Mouse (Mus musculus) frontal cortex, postnatal 36 days (tissue): ENCODE measurements around the gene Foxd4.

ENCODE experiments used
- DNase-seq, 2 experiments: peaks; one replicate each; pipeline ENCODE4 v3.0.0; 2022; ENCODE audit warnings: low spot score in 2 of 2

Gene Foxd4

GRCm38 (mm10) chr19:24900581-24901220 is at the start of gene Foxd4:
Gene Foxd4, minus strand, starts transcription at chr19:24901197.
- no peak for DNase-seq

- no peak for DNase-seq
Measured at GRCm38 (mm10) chr19:24945521-24946262, 44.7 kb upstream of the Foxd4 start.

DNA sequence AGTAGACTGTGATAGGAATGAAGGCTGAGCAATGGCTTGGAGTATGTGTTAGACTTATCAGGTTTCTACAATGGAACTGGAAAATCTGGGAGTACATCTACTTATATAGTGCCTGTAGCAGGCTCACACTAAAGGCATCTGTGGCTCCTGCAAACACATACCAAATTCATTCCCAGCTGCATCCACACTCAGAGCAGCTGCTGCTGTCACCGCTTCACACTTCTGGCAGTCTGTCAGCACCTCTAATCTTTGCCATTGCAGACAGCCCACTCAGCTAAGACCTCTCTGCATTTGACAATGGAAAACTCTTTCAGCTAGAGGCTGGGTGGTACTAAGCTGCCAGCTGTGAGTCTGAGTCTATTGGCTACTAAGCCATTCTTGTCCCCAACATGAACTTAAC is 36.1 kb upstream of the Foxd4 start:
- peak in 1 of 2 experiments; percentile 7 for DNase-seq

DNA sequence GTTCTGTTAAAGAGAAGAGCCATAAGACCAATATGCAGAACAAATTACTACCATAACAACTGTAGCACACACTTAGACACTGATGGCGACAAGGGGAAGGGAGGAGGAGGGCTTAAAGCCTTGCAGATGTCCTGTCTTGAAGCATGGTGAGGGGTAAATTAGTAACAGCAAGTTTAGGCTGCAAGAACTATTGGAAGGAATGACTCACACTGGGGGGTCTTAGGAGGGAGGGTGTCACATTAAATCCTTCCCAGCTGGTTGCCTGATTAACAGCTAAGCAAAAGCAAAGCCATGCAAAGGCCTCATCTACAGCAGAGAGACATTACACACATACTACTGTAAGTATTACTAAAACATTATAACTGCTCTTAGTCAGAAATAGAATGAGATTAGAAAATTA is 28.0 kb upstream of the Foxd4 start:
- DNase-seq = no peak

- no peak for DNase-seq
Measured at GRCm38 (mm10) chr19:24920866-24921265, 19.9 kb upstream of the Foxd4 start.

GRCm38 (mm10) chr19:24908385-24909155 is 7.6 kb upstream of the Foxd4 start:
- no peak for DNase-seq

GRCm38 (mm10) chr19:24907655-24908054 is 6.7 kb upstream of the Foxd4 start:
- DNase-seq = no peak

DNA sequence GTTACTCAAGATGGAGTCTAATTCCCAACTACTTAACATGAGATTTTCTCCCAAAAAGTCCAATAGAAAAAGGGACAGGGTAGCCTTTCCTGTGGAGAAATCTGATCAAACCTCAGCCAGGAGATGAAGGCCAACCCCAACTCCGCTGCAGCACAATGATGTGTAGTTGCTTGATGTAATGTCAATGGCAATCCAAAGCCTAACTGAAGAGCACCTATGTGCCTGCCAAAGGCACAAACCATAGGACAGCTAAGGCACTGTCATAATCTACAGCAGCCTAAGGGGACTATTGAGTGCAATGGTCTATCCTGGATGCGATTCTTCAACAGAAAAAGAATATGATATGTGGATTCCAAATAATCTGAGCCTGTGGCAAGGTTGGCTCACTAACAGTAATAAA is 1.8 kb upstream of the Foxd4 start:
- DNase-seq = no peak

DNA sequence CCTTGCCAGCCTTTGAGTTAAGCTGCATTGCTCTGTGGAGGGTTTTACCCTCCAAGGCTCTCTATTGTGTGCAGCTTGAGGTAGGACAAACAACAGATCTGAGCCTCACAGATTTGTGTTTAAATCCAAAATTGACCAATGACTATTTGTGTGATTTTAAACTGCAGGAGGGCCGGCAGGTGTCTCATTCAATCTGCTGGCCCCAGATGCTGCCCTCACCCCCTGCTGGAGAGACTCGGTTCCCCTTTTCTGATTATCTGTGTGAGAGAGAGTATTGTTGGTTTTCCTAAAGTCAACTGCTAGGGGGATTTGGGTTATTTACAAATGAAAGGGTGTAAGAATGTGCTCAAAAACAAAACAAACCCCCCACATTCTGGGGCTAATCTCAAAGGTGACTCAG is 1.3 kb upstream of the Foxd4 start:
- no peak for DNase-seq

DNA sequence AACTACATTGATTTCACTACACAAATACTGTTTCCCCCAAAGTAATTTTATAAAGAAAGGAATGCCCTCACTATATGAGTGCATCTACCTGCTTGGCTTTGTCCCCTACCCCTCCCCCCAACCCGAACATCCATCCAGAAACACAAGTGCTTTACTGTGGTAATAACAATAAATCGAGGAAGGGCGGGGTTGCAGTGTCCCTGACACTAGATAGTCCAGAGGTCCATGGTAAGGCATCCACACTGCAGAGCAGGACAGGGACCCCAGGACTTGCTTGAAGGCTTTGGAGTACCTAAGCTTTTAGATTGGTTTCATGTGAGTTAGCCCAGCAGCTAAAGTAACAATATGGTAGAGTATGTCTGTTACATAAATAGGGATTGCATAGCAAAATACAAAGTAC is 669 bp upstream of the Foxd4 start:
- no peak for DNase-seq

- DNase-seq = no peak
Measured at GRCm38 (mm10) chr19:24899578-24900544, 1.1 kb downstream of the Foxd4 start.

DNA sequence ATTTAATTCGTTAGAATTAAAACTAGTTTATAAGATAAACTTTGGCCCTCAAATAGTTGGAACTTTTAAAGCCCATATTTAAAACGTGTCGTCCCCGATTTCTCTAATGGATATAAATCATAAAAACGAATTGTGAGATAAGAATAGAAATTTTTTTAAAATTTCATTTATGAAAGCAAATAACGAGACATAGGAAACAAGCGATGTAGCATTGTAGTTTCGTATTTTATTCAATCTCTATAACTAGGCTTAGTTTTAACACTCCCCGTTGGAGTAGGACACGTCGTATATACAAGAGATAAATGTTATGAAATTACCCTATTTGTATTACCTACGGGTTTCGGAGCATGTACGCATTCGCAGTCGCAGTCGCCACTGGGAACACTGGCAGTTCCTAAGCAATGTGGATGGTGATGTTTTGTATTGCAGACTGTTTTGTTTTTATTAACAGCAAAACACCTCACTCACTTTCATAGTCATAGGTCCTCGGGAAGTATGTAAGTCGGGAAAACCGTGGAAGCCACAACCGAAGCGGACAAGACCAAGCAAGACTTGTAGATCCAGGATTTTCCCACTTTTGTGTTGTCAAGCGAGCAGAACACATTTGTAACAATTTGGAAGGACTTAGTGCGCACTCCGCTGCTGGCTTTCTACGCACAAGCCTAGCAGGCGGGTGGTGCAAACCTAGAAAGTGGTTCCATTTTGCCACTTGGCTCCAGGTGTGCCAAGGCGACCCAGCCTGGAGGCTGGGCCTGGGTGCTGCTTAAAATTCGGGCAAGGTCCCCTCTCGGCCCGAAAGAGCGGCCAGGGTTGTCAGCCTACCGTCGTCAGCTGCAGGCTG is 2.0 kb downstream of the Foxd4 start:
- DNase-seq = peak; percentile 13 to 17

- DNase-seq = peak in 1 of 2 experiments; percentile 8
Measured at GRCm38 (mm10) chr19:24897896-24898736, 2.9 kb downstream of the Foxd4 start.

DNA sequence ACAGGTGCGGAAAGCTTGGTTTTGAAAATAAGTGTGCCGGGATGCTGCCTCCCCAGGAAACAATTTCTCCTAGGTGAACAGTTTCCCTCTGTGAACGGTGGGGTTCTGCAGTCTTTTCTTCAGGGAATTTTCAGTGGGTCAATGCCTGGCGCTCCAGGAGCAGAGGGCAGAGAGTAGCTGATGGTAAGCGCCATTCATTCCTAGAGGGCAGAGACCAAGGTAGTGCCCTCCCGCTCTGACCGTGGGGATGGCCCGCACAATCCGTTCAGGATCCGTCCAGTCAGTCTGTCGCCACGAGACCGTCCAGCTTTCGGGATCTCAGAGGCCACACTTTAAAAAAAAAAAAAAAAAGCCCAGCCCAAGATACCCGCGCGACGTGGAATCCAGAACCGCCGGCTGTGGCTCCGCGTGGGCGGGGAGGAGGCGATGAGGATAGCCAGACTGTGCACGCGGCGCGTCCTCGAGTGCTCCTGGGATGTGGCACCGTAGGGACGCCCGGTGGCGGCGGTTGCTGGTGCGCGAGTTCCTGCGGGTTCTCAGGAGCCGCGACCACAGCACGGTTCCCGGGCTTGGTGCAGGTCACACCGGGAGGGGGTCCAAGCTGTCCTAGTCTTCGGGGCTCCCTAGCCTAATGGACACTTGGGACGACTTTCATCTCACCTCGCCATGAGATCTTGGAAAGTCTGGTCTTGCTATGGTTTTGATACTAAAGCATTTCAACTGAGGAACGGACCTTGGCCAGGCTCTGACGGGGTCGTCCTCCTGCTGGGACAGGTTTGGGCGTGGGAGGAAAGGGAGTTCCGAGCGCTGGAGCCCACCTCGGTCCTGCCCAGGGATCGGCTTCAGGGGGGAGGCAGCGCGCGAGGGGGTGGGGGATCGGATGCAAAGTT is 3.7 kb downstream of the Foxd4 start:
- DNase-seq = no peak

DNA sequence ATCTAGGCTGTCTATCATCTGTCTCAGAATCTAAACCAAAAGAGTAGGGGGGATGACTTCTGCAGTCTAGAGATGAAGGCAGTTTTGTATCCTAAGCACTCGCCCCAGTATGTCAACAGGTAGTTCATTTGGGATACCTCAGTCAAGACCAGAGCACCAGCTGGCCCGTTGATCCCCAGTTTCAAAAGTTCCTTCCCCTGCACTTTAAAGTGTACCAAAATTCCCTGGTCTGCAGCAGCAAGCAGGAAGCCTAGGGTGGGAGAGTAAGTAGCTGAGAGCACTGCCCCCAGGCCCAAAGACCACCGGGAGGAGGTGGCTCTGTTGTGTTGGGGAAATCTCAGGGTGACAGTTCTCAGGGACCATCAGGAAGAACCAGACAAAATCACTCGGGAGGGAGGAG is 4.5 kb downstream of the Foxd4 start:
- DNase-seq = no peak

DNA sequence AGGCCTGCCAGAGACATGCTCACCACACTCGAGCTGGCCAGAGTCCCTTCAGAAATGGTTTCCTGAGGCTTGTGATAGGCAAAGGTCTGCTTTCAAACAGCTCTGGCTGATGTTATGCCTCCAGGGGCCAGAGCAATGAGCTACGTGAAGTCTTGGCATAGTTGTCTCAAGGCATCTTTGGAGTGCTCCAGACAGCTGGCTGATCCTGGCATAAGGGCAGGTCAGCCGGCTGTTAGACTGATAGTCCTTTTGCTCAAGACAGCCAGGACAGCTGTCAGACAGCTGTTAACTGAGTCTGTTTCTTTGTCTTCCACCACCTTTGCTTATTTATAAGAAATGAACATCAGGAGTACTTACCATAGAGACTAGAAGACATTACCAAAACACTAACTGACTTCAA is 14.1 kb downstream of the Foxd4 start:
- DNase-seq = no peak

DNA sequence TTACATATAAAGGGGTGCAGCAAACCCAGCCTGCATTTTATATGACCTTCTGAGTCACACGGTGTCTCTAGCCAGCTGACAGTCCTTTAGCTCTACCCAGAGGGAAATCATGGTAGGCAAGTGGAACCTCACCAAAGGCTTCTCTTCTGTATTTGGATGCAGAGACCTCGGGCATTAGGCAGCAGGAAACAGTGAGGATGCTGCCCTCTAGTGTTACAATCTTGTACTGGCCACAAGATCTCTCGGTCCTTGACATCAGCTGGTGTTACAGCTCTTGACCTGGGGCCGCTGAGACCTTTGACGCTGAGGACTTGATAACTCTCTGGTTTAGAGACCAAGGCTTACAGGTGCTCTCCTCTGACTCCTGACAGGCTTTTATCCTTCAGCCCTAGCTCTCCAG is 15.5 kb downstream of the Foxd4 start:
- peak; percentile 23 to 74 for DNase-seq

DNA sequence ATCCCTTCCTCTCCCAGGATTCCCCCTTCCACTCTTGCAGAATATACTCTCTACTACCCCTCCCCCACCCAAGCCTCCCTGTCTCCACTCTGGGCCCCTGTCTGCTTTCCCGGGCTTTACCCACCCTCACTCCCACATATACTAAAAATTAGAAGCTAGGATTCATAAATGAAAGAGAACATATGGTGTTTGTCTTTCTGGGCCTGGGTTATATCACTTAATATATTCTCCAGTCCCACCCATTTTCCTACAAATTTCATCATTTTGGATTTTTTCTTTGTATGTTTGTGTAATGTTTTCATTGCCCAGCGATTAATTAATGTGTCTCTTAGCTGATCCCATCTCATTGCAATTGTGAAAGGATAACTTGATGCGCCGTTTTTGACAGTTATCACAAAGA is 19.8 kb downstream of the Foxd4 start:
- DNase-seq = no peak
